ENCODE assay signal across 31 mouse cellular contexts in the genomic region with DNA sequence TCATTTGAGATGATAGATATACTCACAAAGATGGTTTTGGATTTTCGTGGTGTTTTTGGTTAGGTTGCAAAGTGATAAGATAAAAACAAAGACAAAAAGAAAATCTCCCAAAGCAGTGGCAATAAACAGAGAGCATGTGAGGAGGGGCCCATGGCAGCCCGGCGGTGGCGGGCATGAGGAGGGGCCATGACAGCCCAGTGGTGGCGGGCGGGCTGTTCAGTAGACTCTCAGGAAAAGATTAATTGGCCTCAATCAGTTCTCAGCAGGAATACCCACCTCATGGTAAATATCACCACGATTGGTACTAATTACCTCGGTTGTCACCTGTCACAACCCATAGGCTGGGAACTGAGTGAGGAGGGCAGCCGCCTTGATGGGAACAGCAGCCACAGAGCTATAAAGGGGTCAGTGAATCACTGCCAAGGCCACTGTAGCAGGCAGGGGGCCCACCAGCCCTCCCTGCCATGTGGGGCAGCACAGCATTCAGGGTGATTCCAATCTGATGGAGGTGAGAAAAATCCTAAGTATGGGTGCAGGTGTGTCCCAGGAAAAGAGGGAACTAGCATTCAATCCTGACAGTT.
A peak's percentile ranks its signal among the peaks of the same experiment; 100 is the strongest.
DNase-seq lines count a peak whose midpoint lies in the region; ATAC-seq lines count a peak whose summit lies in the region.
"Had no signal": no experiment of that assay in that cellular context is flagged by ENCODE, and none has a peak within 500 bp of the region (broad histone marks: within the 10 kb centered on the region; RNA-seq: fewer than 3 reads in every experiment).

No protein-coding gene starts in this region.

- H3K36me3 ChIP-seq in hindbrain, embryonic 12.5 days, result no peaks in the 10 kb centered on the region
- H3K36me3 ChIP-seq in hindbrain, embryonic 10.5 days, result no peaks in the 10 kb centered on the region
- H3K36me3 ChIP-seq in forebrain, embryonic 13.5 days (ENCODE audit: poor library complexity, severe bottlenecking), result no peaks in the 10 kb centered on the region
- H3K36me3 ChIP-seq in forebrain, embryonic 15.5 days, result no peaks in the 10 kb centered on the region
- no peaks in the 10 kb centered on the region for H3K36me3 ChIP-seq in limb, embryonic 10.5 days
- H3K36me3 ChIP-seq: embryonic facial prominence, embryonic 12.5 days; liver, embryonic 15.5 days; lung, embryonic 15.5 days; neural tube, embryonic 12.5 days; stomach, embryonic 15.5 days had no signal

- ATAC-seq in hindbrain, embryonic 12.5 days (ENCODE audit: low FRiP score), result peak; percentile 38; the same call in 1 of the 2 replicates
- peak; percentile 59; the same call in 1 of the 2 replicates for ATAC-seq in forebrain, embryonic 13.5 days
- ATAC-seq in forebrain, embryonic 15.5 days (replicated peaks), result peak; percentile 58; the same call in 1 of the 2 replicates
- ATAC-seq: activated CD4-positive, CD25-positive, alpha-beta regulatory T cell, adult 4 months; inflammation-experienced regulatory T-cells, adult 6 months; midbrain, embryonic 16.5 days had no signal

- no peak overlapping the region for H3K4me3 ChIP-seq in hindbrain, embryonic 12.5 days
- no peak overlapping the region for H3K4me3 ChIP-seq in hindbrain, embryonic 10.5 days
- H3K4me3 ChIP-seq in forebrain, embryonic 13.5 days, result no peak overlapping the region
- no peak overlapping the region for H3K4me3 ChIP-seq in forebrain, embryonic 15.5 days
- H3K4me3 ChIP-seq in limb, embryonic 10.5 days, result no peak overlapping the region
- H3K4me3 ChIP-seq: embryonic facial prominence, embryonic 12.5 days; liver, embryonic 15.5 days; lung, embryonic 15.5 days; neural tube, embryonic 12.5 days; stomach, embryonic 15.5 days had no signal

- H3K9me3 ChIP-seq in hindbrain, embryonic 12.5 days (replicated peaks), result no peaks in the 10 kb centered on the region
- no peaks in the 10 kb centered on the region for H3K9me3 ChIP-seq in hindbrain, embryonic 10.5 days
- no peaks in the 10 kb centered on the region for H3K9me3 ChIP-seq in forebrain, embryonic 13.5 days (replicated peaks)
- H3K9me3 ChIP-seq in forebrain, embryonic 15.5 days, result no peaks in the 10 kb centered on the region
- no peaks in the 10 kb centered on the region for H3K9me3 ChIP-seq in limb, embryonic 10.5 days (replicated peaks)
- H3K9me3 ChIP-seq: embryonic facial prominence, embryonic 12.5 days; liver, embryonic 15.5 days; lung, embryonic 15.5 days; neural tube, embryonic 12.5 days; stomach, embryonic 15.5 days had no signal

- no peaks in the 10 kb centered on the region for H3K4me1 ChIP-seq in hindbrain, embryonic 12.5 days
- H3K4me1 ChIP-seq in hindbrain, embryonic 10.5 days (replicated peaks), result no peaks in the 10 kb centered on the region
- no peaks in the 10 kb centered on the region; the same call in 1 of the 2 replicates for H3K4me1 ChIP-seq in forebrain, embryonic 13.5 days
- H3K4me1 ChIP-seq in forebrain, embryonic 15.5 days, result no peaks in the 10 kb centered on the region
- H3K4me1 ChIP-seq in limb, embryonic 10.5 days, result peaks cover 9% of the 10 kb centered on the region
- H3K4me1 ChIP-seq: embryonic facial prominence, embryonic 12.5 days; liver, embryonic 15.5 days; lung, embryonic 15.5 days; neural tube, embryonic 12.5 days; stomach, embryonic 15.5 days had no signal

- H3K4me2 ChIP-seq in hindbrain, embryonic 12.5 days (replicated peaks), result no peak overlapping the region
- no peak overlapping the region for H3K4me2 ChIP-seq in forebrain, embryonic 13.5 days
- no peak overlapping the region for H3K4me2 ChIP-seq in forebrain, embryonic 15.5 days (replicated peaks)
- H3K4me2 ChIP-seq: embryonic facial prominence, embryonic 12.5 days; heart, embryonic 11.5 days; liver, embryonic 15.5 days; lung, embryonic 15.5 days; midbrain, embryonic 11.5 days; neural tube, embryonic 12.5 days; stomach, embryonic 15.5 days had no signal

- H3K9ac ChIP-seq in hindbrain, embryonic 12.5 days, result no peak overlapping the region
- H3K9ac ChIP-seq in forebrain, embryonic 13.5 days, result no peak overlapping the region
- H3K9ac ChIP-seq in forebrain, embryonic 15.5 days (replicated peaks), result no peak overlapping the region
- H3K9ac ChIP-seq: embryonic facial prominence, embryonic 12.5 days; liver, embryonic 15.5 days; lung, embryonic 15.5 days; neural tube, embryonic 12.5 days; stomach, embryonic 15.5 days had no signal

- intact Hi-C loops in left cerebral cortex, postnatal 10 days (cut with DNase I), result no loop called here

- DNase-seq in hindbrain, embryonic 10.5 days (ENCODE audit: low spot score), result no peak
- peak; percentile 44 for DNase-seq in limb, embryonic 10.5 days (ENCODE audit: low spot score)
- DNase-seq in layer of hippocampus, postnatal 10 days (ENCODE audit: low spot score in 2 of 2), result no peak
- no peak for DNase-seq in left cerebral cortex, postnatal 10 days (ENCODE audit: extremely low spot score in 1 of 2, low spot score in 2 of 2)
- DNase-seq in right cerebral cortex, postnatal 36 days (ENCODE audit: low spot score in 2 of 2), result no peak
- DNase-seq: adrenal gland, adult 2 months; adrenal gland, postnatal 36 days; B cell, adult 2 months; cerebellum, adult 2 months; cerebellum, postnatal 25 days; gastrocnemius, postnatal 14 days; heart, postnatal 36 days; kidney, adult 11 months; kidney, postnatal 14 days; left cerebral cortex, postnatal 4 days; lung, postnatal 36 days; right cerebral cortex, postnatal 14 days; thymus, postnatal 14 days had no signal

- 78% methylated on average over 9 of the region's 9 CpGs for WGBS in hindbrain, embryonic 12.5 days
- whole genome bisulfite sequencing in hindbrain, embryonic 10.5 days, result 84% methylated on average over 9 of the region's 9 CpGs
- WGBS in forebrain, embryonic 13.5 days, result 55% methylated on average over 9 of the region's 9 CpGs
- WGBS in forebrain, embryonic 15.5 days, result 49% methylated on average over 9 of the region's 9 CpGs
- WGBS in limb, embryonic 10.5 days, result 47% methylated on average over 9 of the region's 9 CpGs

- H3K27me3 ChIP-seq in hindbrain, embryonic 12.5 days, result no peaks in the 10 kb centered on the region
- no peaks in the 10 kb centered on the region for H3K27me3 ChIP-seq in hindbrain, embryonic 10.5 days (ENCODE audit: insufficient read depth, poor library complexity, severe bottlenecking)
- no peaks in the 10 kb centered on the region for H3K27me3 ChIP-seq in forebrain, embryonic 13.5 days
- H3K27me3 ChIP-seq in forebrain, embryonic 15.5 days, result no peaks in the 10 kb centered on the region
- H3K27me3 ChIP-seq in limb, embryonic 10.5 days (ENCODE audit: low read depth, poor library complexity, severe bottlenecking), result peaks cover 28% of the 10 kb centered on the region; the same call in 1 of the 2 replicates
- H3K27me3 ChIP-seq: embryonic facial prominence, embryonic 12.5 days; liver, embryonic 15.5 days; lung, embryonic 15.5 days; neural tube, embryonic 12.5 days; stomach, embryonic 15.5 days had no signal

- H3K27ac ChIP-seq in hindbrain, embryonic 12.5 days, result no peak overlapping the region
- no peak overlapping the region for H3K27ac ChIP-seq in hindbrain, embryonic 10.5 days
- H3K27ac ChIP-seq in forebrain, embryonic 13.5 days, result no peak overlapping the region
- H3K27ac ChIP-seq in forebrain, embryonic 15.5 days (replicated peaks), result no peak overlapping the region
- no peak overlapping the region for H3K27ac ChIP-seq in limb, embryonic 10.5 days
- H3K27ac ChIP-seq: embryonic facial prominence, embryonic 12.5 days; liver, embryonic 15.5 days; lung, embryonic 15.5 days; neural tube, embryonic 12.5 days; stomach, embryonic 15.5 days had no signal
